Mouse (Mus musculus) left cerebral cortex, adult 2 months (tissue): ENCODE data around the gene Lhx4. TPM values are rescaled to one million over a fixed set of nuclear protein-coding genes. Genes with fewer than 3 reads are reported as not detected.

ENCODE experiments used
- DNase-seq, 2 experiments: peaks; one replicate each; pipeline ENCODE4 v3.0.0; 2021 to 2022; ENCODE audit warnings: low spot score in 2 of 2, mixed read lengths in 1 of 2; ENCODE audit errors: extremely low spot score in 1 of 2
- H3K27ac ChIP-seq: fragments of 200-600 bp; 2 replicates; pipeline ENCODE4 v1.8.1; 2022
- H3K4me3 ChIP-seq: fragments of 200-600 bp; 2 replicates; pipeline ENCODE4 v1.8.1; 2022
- CTCF ChIP-seq: fragments of 200-600 bp; IDR thresholded peaks from 2 replicates; pipeline ENCODE4 v1.8.1; 2022; ENCODE audit warnings: antibody characterized with exemption, mild to moderate bottlenecking, moderate library complexity
- intact Hi-C: fragments of 180-260 bp; cut with DNase I; formaldehyde crosslinking; loops from one replicate; pipeline ENCODE4 v1.15.1; 2025
- total RNA-seq, 2 experiments: library from RNA; stranded (reverse); gene quantifications; 2 replicates each; pipeline ENCODE4 v1.2.3; 2021

The Lhx4 gene
- total RNA-seq, 2 experiments from 2014 or later: not detected

DNA sequence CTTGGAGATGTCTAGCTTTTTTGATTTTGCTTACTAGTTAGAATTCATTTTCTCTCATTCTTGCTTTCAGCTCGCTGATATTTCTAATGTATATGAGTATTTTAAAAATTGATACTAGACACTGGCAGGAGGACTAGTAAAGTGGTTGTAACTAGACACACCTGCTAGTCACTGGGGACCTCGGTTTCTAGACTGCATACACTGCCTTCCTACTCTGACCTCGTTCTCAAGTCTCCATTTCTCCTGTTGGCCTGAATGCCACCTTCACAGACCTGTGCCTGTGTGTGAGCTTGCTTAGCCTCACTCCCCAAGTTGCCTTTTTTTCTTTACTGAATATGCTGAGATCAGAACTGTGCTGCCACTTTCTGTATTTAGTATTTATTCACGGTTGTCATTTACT lies 62.3 kb downstream of the Lhx4 start:
- Histone ChIP-seq H3K4me3 (no peak overlapping the region), H3K27ac (no peak overlapping the region)
- no peak for DNase-seq
- intact Hi-C loops: no loop called here
- TF ChIP-seq CTCF: no peak

DNA sequence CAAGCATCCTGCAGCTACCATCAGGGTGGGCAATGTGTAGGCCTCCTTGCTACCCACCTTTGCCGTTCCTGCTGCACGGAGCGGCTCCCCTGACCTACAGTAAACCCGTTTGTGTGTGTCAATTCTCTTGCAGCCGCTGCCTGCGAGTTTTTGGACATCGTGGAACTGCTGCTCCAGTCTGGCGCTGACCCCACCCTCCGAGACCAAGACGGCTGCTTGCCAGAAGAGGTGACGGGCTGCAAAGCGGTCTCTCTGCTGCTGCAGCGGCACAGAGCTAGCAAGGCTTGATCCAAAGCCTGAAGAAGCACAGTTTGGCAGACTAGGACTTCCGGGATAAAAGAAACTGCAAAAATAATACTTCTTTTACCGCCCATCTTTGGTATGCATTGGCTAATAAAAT lies 64.7 kb downstream of the Lhx4 start:
- intact Hi-C loops: no loop called here
- H3K4me3 ChIP-seq: no peak overlapping the region
- no peak overlapping the region for H3K27ac ChIP-seq
- no peak for TF ChIP-seq CTCF
- no peak for DNase-seq

DNA sequence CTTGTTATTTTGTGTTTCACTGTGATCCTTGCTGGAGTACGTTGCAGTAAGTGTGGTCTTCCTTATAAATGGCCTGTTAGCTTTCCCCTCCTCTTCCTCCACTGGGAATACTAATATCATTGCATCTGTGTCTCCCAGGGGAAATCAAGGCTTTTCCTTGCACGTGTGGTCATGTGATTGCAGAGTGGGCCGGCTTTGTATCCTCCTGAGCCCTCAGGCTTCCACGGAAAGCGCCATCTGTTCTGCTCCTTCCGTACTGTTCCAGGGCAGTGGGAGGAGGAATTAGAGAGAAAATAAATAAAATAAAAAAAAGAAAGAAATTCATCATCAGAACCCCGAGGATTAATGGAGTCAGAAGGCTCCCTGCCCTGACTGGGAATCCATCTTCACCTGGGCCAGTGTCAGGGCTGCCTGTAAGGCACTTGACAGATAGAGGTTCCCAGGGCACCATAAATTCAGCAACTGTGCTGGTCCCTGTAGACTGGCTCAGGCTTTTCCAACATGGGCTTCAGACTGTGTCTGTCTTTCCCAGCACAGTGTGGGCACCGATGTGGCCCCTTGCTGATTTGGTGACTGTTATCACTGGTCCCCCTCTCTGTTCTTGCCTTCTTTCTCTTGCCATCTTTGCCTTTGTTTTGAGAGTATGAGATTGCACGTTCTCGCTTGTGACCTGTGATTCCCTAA lies 70.2 kb downstream of the Lhx4 start:
- DNase-seq: no peak
- intact Hi-C loops: no loop called here
- H3K27ac ChIP-seq: no peak overlapping the region
- no peak for TF ChIP-seq CTCF
- H3K4me3 ChIP-seq: no peak overlapping the region

DNA sequence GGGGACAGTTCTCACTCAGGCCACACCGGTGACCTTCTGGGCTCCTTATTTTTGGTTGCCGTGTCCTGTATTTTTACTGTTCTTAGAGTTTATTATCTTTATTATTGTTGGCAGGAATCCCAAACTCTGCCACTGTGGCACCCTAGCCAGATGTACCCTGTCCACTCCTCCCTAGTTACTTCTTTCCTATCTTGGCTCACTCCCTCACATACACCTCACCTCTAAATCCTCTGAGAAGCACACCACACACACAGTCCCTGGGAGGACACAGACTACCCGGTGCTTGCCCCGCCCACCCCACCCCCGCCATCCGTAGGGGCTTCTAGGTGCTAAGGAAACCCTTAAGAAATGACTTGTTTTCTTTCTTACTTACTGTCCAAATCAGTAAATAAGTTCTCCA lies 75.9 kb downstream of the Lhx4 start:
- TF ChIP-seq CTCF: no peak
- H3K4me3 ChIP-seq: no peak overlapping the region
- DNase-seq: no peak
- intact Hi-C loops: no loop called here
- no peak overlapping the region for H3K27ac ChIP-seq

DNA sequence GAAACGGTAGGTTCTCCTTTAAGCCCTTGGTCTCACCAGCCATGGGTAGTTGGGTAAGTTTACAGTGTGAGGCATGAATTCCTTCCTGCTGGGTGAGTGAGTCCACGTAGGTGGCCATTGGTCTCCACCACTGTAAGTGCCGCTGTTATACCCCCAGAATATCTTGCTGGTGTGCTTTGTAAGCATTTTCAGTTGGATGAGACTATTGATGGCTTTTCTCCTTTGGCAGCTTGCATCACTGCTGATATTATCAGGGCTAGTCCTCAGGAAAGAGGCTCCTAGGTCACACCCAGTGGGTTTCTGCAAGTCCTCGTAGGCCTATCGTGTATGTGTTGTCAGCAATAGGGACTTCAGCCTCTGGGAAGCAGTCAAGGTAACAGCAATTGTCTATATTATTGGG lies 87.5 kb downstream of the Lhx4 start:
- H3K27ac ChIP-seq: no peak overlapping the region
- no peak overlapping the region for H3K4me3 ChIP-seq
- no peak for DNase-seq
- intact Hi-C loops: no loop called here
- no peak for TF ChIP-seq CTCF

DNA sequence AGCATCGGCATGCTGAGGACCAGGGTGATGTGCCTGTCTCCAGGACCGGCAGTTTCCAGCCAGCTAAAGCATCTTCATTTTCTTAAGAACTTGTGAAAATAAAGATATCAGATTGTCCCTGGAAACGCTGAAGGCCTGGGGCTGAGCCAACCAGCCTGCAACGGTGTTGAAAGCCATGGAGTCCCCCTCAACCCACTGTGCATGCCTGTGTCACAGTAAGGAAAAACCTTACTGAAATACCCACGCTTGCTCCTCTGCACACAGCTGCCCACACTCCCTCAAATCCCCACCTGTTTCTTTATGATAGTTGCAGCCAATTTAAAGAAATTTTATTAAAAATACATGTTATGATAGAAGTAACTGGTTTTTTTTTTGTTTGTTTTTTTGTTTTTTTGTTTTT lies 95.2 kb downstream of the Lhx4 start:
- TF ChIP-seq CTCF: no peak
- DNase-seq: no peak
- Histone ChIP-seq H3K27ac (no peak overlapping the region), H3K4me3 (no peak overlapping the region)
- intact Hi-C loops: no loop called here

DNA sequence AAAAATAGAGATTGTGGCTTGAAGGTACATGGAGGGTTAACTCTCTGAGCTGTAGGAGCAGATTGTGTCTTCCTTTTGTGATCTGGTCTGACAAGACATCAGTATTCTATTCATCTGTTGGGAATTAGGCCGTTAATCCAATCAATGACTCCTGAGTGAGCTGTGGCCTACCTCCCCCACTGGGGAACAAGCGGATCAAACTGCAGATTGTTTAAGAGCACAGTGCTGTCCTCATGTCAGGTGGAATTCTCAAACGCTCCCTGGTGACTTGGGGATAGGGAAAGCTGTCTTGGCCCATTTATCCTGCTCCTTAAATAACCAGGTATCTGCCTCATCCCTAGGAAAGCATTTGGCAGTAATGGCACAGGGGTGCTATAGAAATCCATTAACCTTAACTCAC lies 96.5 kb downstream of the Lhx4 start:
- no peak overlapping the region for H3K27ac ChIP-seq
- DNase-seq: no peak
- no peak for TF ChIP-seq CTCF
- H3K4me3 ChIP-seq: no peak overlapping the region
- intact Hi-C loops: no loop called here

DNA sequence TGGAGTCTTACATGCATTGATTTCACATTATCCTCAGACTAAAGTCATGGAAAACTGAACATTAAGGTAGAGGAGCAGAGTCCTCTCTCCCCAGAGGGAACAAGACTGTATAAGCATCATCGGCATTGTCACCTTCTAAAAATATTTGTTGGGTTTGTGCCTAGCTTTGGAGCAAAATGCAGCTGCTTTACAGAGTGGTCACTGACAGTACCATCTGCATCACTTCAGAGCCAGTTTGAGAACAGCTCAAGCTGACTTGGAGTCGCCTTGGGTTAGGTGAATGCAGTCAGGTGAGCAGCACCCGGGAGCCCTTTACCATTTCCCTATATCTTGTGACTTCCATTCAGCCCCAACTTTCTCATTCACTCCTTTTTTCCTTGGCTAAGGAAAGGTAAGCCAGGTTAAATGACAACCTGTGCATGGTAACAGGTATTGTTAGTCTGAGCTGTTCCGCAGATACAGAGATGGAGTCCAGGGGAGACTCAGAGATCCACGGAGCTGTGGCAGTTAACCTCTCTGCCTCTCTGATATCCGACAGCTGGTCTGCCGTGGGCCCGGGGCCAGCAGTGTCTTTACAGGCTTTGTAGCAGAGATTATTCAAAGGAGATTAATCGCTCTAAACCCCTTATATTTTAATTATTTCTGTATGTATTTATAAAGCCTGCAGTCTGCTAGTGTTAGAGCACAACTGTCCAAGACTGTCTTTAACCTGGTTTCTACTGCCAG lies 101.2 kb downstream of the Lhx4 start:
- no peak for TF ChIP-seq CTCF
- intact Hi-C loops: no loop called here
- Histone ChIP-seq H3K27ac (no peak overlapping the region), H3K4me3 (no peak overlapping the region)
- no peak for DNase-seq

Other genes starting within 250 kb of the Lhx4 start
- 100 to 1,000 TPM in 1 of 2 experiments, 10 to 100 TPM in 1; 95.6 to 101 TPM for gene Acbd6, start 193.6 kb downstream of the Lhx4 start, total RNA-seq
- 10 to 100 TPM; 28.2 to 32.2 TPM for gene Qsox1, start 61.2 kb upstream of the Lhx4 start, total RNA-seq
- gene Cep350, start 221.6 kb upstream of the Lhx4 start, total RNA-seq: 10 to 100 TPM; 47.4 to 50.4 TPM